Mouse (Mus musculus): ENCODE data around the gene Auh.

Auh gene

GRCm38 (mm10) chr13:52800091-52800490 is 129.4 kb downstream of the Auh start:
- DNase-seq (ENCODE audit: low spot score) = no peak

- no peak for DNase-seq (ENCODE audit: low spot score)
These were observed 135.2 kb downstream of the Auh start for GRCm38 (mm10) chr13:52794232-52794631.

GRCm38 (mm10) chr13:52793434-52793989 is 136.0 kb downstream of the Auh start:
- DNase-seq (ENCODE audit: low spot score) = no peak

- no peak for DNase-seq (ENCODE audit: low spot score)
These were observed 137.1 kb downstream of the Auh start for GRCm38 (mm10) chr13:52792242-52792844.

GRCm38 (mm10) chr13:52790894-52791293 is 138.6 kb downstream of the Auh start:
- DNase-seq (ENCODE audit: low spot score) = no peak
